Mouse (Mus musculus) embryonic facial prominence, embryonic 13.5 days (tissue): ENCODE data around the gene Kcnh1. TPM values are rescaled to one million over a fixed set of nuclear protein-coding genes. Genes with fewer than 3 reads are reported as not detected.

Source experiments
- ATAC-seq: fragments of 200-750 bp; cut with Nextera tagmentation; 2 replicates; pipeline ENCODE4 v1.8.0; 2017; ENCODE audit warnings: low read depth; ENCODE audit not compliant: insufficient number of reproducible peaks, insufficient read depth, low FRiP score, low TSS enrichment
- H3K27ac ChIP-seq: fragments of 300-500 bp; sonication (generic); 2 replicates; pipeline ENCODE4 v1.5.1; 2015; ENCODE audit warnings: moderate library complexity, mild to moderate bottlenecking, inconsistent platforms
- H3K27me3 ChIP-seq: fragments of 300-500 bp; sonication (generic); 2 replicates; pipeline ENCODE4 v1.6.1; 2015; ENCODE audit warnings: mild to moderate bottlenecking, inconsistent platforms
- H3K36me3 ChIP-seq: fragments of 300-500 bp; sonication (generic); 2 replicates; pipeline ENCODE4 v1.6.1; 2015; ENCODE audit warnings: mild to moderate bottlenecking, inconsistent platforms
- H3K4me1 ChIP-seq: fragments of 300-500 bp; sonication (generic); 2 replicates; pipeline ENCODE4 v1.6.1; 2015; ENCODE audit warnings: inconsistent platforms
- H3K4me2 ChIP-seq: fragments of 300-500 bp; sonication (generic); 2 replicates; pipeline ENCODE4 v1.6.1; 2015; ENCODE audit warnings: moderate library complexity, mild to moderate bottlenecking, inconsistent platforms
- H3K4me3 ChIP-seq: fragments of 300-500 bp; sonication (generic); 2 replicates; pipeline ENCODE4 v1.5.1; 2015; ENCODE audit warnings: mild to moderate bottlenecking, inconsistent platforms
- H3K9ac ChIP-seq: fragments of 300-500 bp; sonication (generic); 2 replicates; pipeline ENCODE4 v1.6.1; 2015; ENCODE audit warnings: mild to moderate bottlenecking, inconsistent platforms
- H3K9me3 ChIP-seq: fragments of 300-500 bp; sonication (generic); 2 replicates; pipeline ENCODE4 v1.6.1; 2016; ENCODE audit warnings: inconsistent platforms
- WGBS: fragments of 180-500 bp; shearing (Covaris S2); methylation state at CpG from one replicate; pipeline ENCODE4 v1.1.7; 2015; ENCODE audit warnings: mixed read lengths; 5-methylcytosine and 5-hydroxymethylcytosine counted together
- polyA plus RNA-seq: library from polyadenylated mRNA; unstranded; fragments of >200 nt; fragmentation: Nextera tagmentation; extraction: Ambion mirVana; gene quantifications from 2 replicates; pipeline ENCODE4 v1.2.1, GENCODE M21; 2015

The Kcnh1 gene
- polyA plus RNA-seq, 1 experiment from 2014 or later, result 1.3 TPM

- 72% methylated on average over 9 of the region's 9 CpGs for WGBS
- no peak overlapping the region for H3K27ac ChIP-seq
- ATAC-seq, result no peak
Measured at GRCm38 (mm10) chr1:192544091-192544490, 353.5 kb downstream of the Kcnh1 start.

DNA sequence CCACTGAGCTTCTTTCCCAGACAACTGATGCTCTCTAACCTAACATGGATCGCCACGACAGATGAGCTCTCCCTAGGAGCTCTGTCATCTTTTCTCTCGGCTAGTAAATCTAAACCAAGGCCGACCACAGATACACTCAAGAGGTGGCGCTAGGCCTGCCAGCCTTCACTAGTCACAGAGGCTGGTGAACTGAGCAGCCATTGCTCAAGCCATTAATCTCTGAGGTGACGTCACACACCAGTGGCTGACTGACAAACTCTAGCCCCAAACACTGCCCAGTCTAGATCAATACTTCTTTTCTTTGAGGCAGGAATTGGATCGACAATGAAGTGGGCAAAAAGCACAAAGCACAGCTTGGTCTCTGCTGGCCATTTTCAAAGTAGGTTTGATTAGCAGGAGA lies 354.3 kb downstream of the Kcnh1 start:
- Histone ChIP-seq H3K4me2 (no peak overlapping the region), H3K27me3 (no peaks in the 10 kb centered on the region), H3K36me3 (no peaks in the 10 kb centered on the region), H3K9ac (no peak overlapping the region), H3K4me3 (no peak overlapping the region), H3K4me1 (no peaks in the 10 kb centered on the region), H3K27ac (no peak overlapping the region), H3K9me3 (no peaks in the 10 kb centered on the region)
- WGBS, result 75% methylated on average over 7 of the region's 7 CpGs
- ATAC-seq, result no peak

More at GRCm38 (mm10) chr1:192544091-192544490, 353.5 kb downstream of the Kcnh1 start:
- H3K4me1 ChIP-seq, result no peaks in the 10 kb centered on the region
- no peak overlapping the region for H3K4me2 ChIP-seq
- no peak overlapping the region for H3K4me3 ChIP-seq
- no peak overlapping the region for H3K9ac ChIP-seq
- H3K27me3 ChIP-seq, result no peaks in the 10 kb centered on the region
- H3K9me3 ChIP-seq, result no peaks in the 10 kb centered on the region
- no peaks in the 10 kb centered on the region for H3K36me3 ChIP-seq

- no peak for ATAC-seq
- 18% methylated on average over 1 of the region's 1 CpGs for WGBS
- H3K36me3 ChIP-seq, result no peaks in the 10 kb centered on the region
- no peak overlapping the region for H3K27ac ChIP-seq
- no peaks in the 10 kb centered on the region for H3K9me3 ChIP-seq
- no peaks in the 10 kb centered on the region for H3K4me1 ChIP-seq
- H3K27me3 ChIP-seq, result no peaks in the 10 kb centered on the region
- no peak overlapping the region for H3K9ac ChIP-seq
- H3K4me3 ChIP-seq, result no peak overlapping the region
- no peak overlapping the region for H3K4me2 ChIP-seq
Measured at GRCm38 (mm10) chr1:192546843-192547242, 356.3 kb downstream of the Kcnh1 start.

- Histone ChIP-seq H3K4me1 (no peaks in the 10 kb centered on the region), H3K9ac (no peak overlapping the region), H3K27me3 (no peaks in the 10 kb centered on the region), H3K4me3 (no peak overlapping the region), H3K27ac (no peak overlapping the region), H3K9me3 (no peaks in the 10 kb centered on the region), H3K36me3 (0 out of 2 replicates have a peak, but pooled peaks cover 3% of the 10 kb centered on the region), H3K4me2 (no peak overlapping the region)
- no peak for ATAC-seq
- WGBS, result 82% methylated on average over 3 of the region's 3 CpGs
Measured at GRCm38 (mm10) chr1:192550561-192550960, 360.0 kb downstream of the Kcnh1 start.

- WGBS, result 68% methylated on average over 4 of the region's 4 CpGs
- Histone ChIP-seq H3K4me1 (no peaks in the 10 kb centered on the region), H3K36me3 (0 out of 2 replicates have a peak, but pooled peaks cover 3% of the 10 kb centered on the region), H3K4me3 (no peak overlapping the region), H3K27ac (no peak overlapping the region), H3K27me3 (no peaks in the 10 kb centered on the region), H3K4me2 (no peak overlapping the region), H3K9ac (no peak overlapping the region), H3K9me3 (no peaks in the 10 kb centered on the region)
- no peak for ATAC-seq
Measured at GRCm38 (mm10) chr1:192555516-192555915, 364.9 kb downstream of the Kcnh1 start.

DNA sequence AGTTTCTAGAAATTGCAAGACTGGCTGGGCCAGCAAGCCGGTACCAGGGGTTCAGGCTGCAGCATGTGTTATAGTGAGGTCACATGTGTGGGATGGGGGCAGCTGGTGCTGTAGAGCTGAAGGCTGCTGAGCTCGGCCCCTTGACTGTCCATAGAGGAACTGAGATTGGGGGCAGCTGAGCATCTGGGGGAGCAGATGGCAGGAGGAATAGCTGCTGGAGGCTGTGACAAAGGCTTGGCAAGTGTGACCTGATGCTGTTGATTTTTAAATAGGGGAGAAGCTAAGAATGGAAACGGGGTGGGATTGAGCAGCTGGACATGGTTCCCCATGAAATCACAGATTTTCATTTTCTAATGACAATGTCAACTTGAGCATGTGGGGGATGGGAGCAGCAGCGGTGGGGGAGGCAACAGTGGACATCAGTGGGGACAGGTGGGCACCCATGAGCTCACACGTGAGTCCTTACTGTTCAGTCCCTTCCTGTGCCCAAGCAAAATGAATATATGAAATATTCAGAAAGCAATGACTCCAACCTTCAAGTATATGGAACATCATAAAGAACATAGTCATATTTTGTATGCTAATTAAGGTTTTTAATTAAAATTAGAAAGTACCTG lies 367.5 kb downstream of the Kcnh1 start:
- no peaks in the 10 kb centered on the region for H3K4me1 ChIP-seq
- ATAC-seq, result no peak

DNA sequence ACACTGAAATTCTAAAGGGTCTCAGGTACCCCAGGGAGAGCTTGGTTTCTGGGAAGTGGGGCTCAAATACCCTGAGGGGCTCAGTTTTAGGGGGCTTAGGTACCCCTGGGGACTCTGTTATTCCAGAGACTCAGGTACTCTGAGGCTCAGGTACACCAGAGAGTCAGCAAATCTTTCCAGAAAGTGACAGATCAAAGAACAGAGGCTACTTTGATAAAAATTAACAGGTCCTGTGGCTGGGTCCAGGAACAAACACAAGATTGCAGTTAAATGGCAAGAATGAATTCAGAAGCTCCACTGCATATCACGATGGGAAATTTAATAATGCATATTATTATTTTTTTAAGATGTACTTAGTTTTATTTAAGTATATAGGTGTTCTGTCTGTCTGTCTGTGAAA lies 368.8 kb downstream of the Kcnh1 start:
- Histone ChIP-seq H3K4me3 (no peak overlapping the region), H3K9me3 (no peaks in the 10 kb centered on the region), H3K4me1 (no peaks in the 10 kb centered on the region), H3K27me3 (no peaks in the 10 kb centered on the region), H3K4me2 (no peak overlapping the region), H3K27ac (no peak overlapping the region), H3K9ac (no peak overlapping the region), H3K36me3 (no peaks in the 10 kb centered on the region)
- 89% methylated on average over 1 of the region's 1 CpGs for WGBS
- ATAC-seq, result no peak

More for the DNA sequence above, 367.5 kb downstream of the Kcnh1 start:
- no peaks in the 10 kb centered on the region for H3K27me3 ChIP-seq
- no peak overlapping the region for H3K27ac ChIP-seq
- H3K9ac ChIP-seq, result no peak overlapping the region
- 77% methylated on average over 5 of the region's 5 CpGs for WGBS
- no peak overlapping the region for H3K4me2 ChIP-seq
- H3K36me3 ChIP-seq, result no peaks in the 10 kb centered on the region
- H3K4me3 ChIP-seq, result no peak overlapping the region
- H3K9me3 ChIP-seq, result no peaks in the 10 kb centered on the region

Other genes with a start within 250 kb of the Kcnh1 start
- 1.7 and 3.8 TPM in 2 replicates for gene Rd3, start 213.4 kb upstream of the Kcnh1 start, polyA plus RNA-seq
- gene Traf5, start 98.2 kb upstream of the Kcnh1 start, polyA plus RNA-seq, result 17.2 and 21.8 TPM in 2 replicates
- gene Rcor3, start 52.7 kb upstream of the Kcnh1 start, polyA plus RNA-seq, result 28.3 and 28.5 TPM in 2 replicates